Mouse (Mus musculus) embryonic fibroblast, embryonic 13.5 days (primary cell): ENCODE measurements at regions not wholly inside any gene's neighbourhood (a gene's known extent, or its start where the extent isn't known, plus 50 kb on each side); places are given as distances from the start of the nearest gene placed in this dataset.

Source experiments
- CTCF ChIP-seq: IDR thresholded peaks from 2 replicates; pipeline ENCODE4 v1.5.1; 2011; ENCODE audit warnings: mild to moderate bottlenecking, control low read depth, low read length, moderate library complexity, borderline replicate concordance; ENCODE audit not compliant: insufficient read depth
- POLR2A ChIP-seq: IDR thresholded peaks from 2 replicates; pipeline ENCODE4 v1.6.1; 2011; ENCODE audit warnings: low read depth, mild to moderate bottlenecking, control low read depth, low read length, moderate library complexity

DNA sequence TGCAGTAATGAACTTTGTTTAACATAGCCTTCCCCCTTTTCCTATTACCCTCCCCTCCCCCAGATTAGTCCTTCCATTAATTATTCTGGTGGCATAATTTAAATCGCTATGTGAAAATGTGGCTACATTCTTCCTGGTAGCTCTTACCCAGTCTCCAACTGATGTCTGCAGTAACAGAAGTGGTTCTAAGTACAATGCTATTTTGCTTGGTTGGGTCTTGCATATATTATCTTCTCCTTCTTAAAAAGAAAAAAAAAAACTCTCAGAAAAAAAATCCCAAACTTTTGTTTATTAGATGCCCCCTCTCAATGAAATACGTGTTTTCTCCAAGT, 223.7 kb downstream of the Usp25 start:
- TF ChIP-seq POLR2A (no peak), CTCF (no peak)
